Mouse (Mus musculus) stomach, postnatal 0 days (tissue): ENCODE measurements around the gene Cyp46a1. TPM values are rescaled to one million over a fixed set of nuclear protein-coding genes. Genes with fewer than 3 reads are reported as not detected.

ENCODE experiments used
- ATAC-seq: fragments of 200-750 bp; cut with Nextera tagmentation; 2 replicates; pipeline ENCODE4 v1.8.0; 2017; ENCODE audit not compliant: low FRiP score, low TSS enrichment
- DNase-seq: peaks from one replicate; pipeline ENCODE4 v3.0.0-alpha.2; 2016; ENCODE audit warnings: low spot score
- H3K27ac ChIP-seq: fragments of 300-500 bp; sonication (generic); replicated peaks from 2 replicates; pipeline ENCODE4 v1.5.1; 2014; ENCODE audit warnings: mild to moderate bottlenecking, control low read depth
- H3K27me3 ChIP-seq: fragments of 300-500 bp; sonication (generic); 2 replicates; pipeline ENCODE4 v1.6.1; 2014; ENCODE audit warnings: low read length; ENCODE audit not compliant: control insufficient read depth, insufficient read depth
- H3K36me3 ChIP-seq: fragments of 300-500 bp; sonication (generic); 2 replicates; pipeline ENCODE4 v1.6.1; 2014; ENCODE audit warnings: low read length, mixed read lengths; ENCODE audit not compliant: control insufficient read depth, insufficient read depth
- H3K4me1 ChIP-seq: fragments of 300-500 bp; sonication (generic); replicated peaks from 2 replicates; pipeline ENCODE4 v1.6.1; 2014; ENCODE audit warnings: antibody characterized with exemption; ENCODE audit not compliant: control insufficient read depth, insufficient read depth
- H3K4me2 ChIP-seq: fragments of 300-500 bp; sonication (generic); replicated peaks from 2 replicates; pipeline ENCODE4 v1.6.1; 2014; ENCODE audit warnings: low read depth, mild to moderate bottlenecking, control low read depth, moderate library complexity
- H3K4me3 ChIP-seq: fragments of 300-500 bp; sonication (generic); 2 replicates; pipeline ENCODE4 v1.5.1; 2014; ENCODE audit warnings: low read depth, low read length, control low read depth
- H3K9ac ChIP-seq: fragments of 300-500 bp; sonication (generic); 2 replicates; pipeline ENCODE4 v1.6.1; 2014; ENCODE audit warnings: mild to moderate bottlenecking, low read length, control low read depth, mixed read lengths
- H3K9me3 ChIP-seq: fragments of 300-500 bp; sonication (generic); 2 replicates; pipeline ENCODE4 v1.6.1; 2016; ENCODE audit warnings: low read length; ENCODE audit not compliant: control insufficient read depth
- CTCF ChIP-seq: IDR thresholded peaks from 2 replicates; pipeline ENCODE4 v1.5.1; 2016; ENCODE audit warnings: antibody characterized with exemption, low read depth, mild to moderate bottlenecking, moderate library complexity
- EP300 ChIP-seq: optimal IDR thresholded peaks from 2 replicates; pipeline ENCODE3; 2016; ENCODE audit warnings: antibody characterized with exemption
- WGBS: fragments of 180-500 bp; shearing (Covaris S2); extraction: QIAGEN DNeasy Blood & Tissue Kit; methylation state at CpG from one replicate; pipeline ENCODE4 v1.1.7; 2014; 5-methylcytosine and 5-hydroxymethylcytosine counted together
- polyA plus RNA-seq: library from polyadenylated mRNA; unstranded; fragments of >200 nt; fragmentation: Nextera tagmentation; extraction: Ambion mirVana; gene quantifications from 2 replicates; pipeline ENCODE4 v1.2.1, GENCODE M21; 2015

Gene Cyp46a1
- polyA plus RNA-seq, 1 experiment from 2014 or later: 1.3 TPM

- TF ChIP-seq CTCF (no peak), EP300 (no peak)
- Histone ChIP-seq H3K36me3 (no peaks in the 10 kb centered on the region), H3K4me1 (peaks cover 6% of the 10 kb centered on the region), H3K27ac (no peak overlapping the region), H3K4me2 (no peak overlapping the region), H3K27me3 (no peaks in the 10 kb centered on the region), H3K9ac (no peak overlapping the region), H3K4me3 (no peak overlapping the region), H3K9me3 (no peaks in the 10 kb centered on the region)
- 78% methylated on average over 19 of the region's 19 CpGs for WGBS
- DNase-seq (no peak), ATAC-seq (no peak)
These were observed 45.9 kb upstream of the Cyp46a1 start for GRCm38 (mm10) chr12:108288127-108288880.

GRCm38 (mm10) chr12:108292419-108292818, 41.8 kb upstream of the Cyp46a1 start:
- no peaks in the 10 kb centered on the region for H3K4me1 ChIP-seq
- WGBS: 24% methylated on average over 9 of the region's 9 CpGs
- no peak overlapping the region for H3K27ac ChIP-seq
- no peak overlapping the region for H3K9ac ChIP-seq
- no peak overlapping the region for H3K4me3 ChIP-seq
- no peaks in the 10 kb centered on the region for H3K9me3 ChIP-seq
- ATAC-seq (peak; percentile 28; the same call in 1 of the 2 replicates), DNase-seq (no peak)
- H3K27me3 ChIP-seq: no peaks in the 10 kb centered on the region
- H3K4me2 ChIP-seq: no peak overlapping the region
- no peaks in the 10 kb centered on the region for H3K36me3 ChIP-seq
- TF ChIP-seq EP300 (no peak), CTCF (no peak)

GRCm38 (mm10) chr12:108292957-108293356, 41.2 kb upstream of the Cyp46a1 start:
- peak; percentile 80 for DNase-seq
- no peaks in the 10 kb centered on the region for H3K36me3 ChIP-seq
- no peak overlapping the region for H3K4me3 ChIP-seq
- ATAC-seq: peak; percentile 52
- no peaks in the 10 kb centered on the region for H3K4me1 ChIP-seq
- WGBS: 3% methylated on average over 8 of the region's 8 CpGs
- H3K4me2 ChIP-seq: no peak overlapping the region
- TF ChIP-seq EP300 (no peak), CTCF (peak; percentile 97)
- no peaks in the 10 kb centered on the region for H3K27me3 ChIP-seq
- no peaks in the 10 kb centered on the region for H3K9me3 ChIP-seq
- H3K27ac ChIP-seq: no peak overlapping the region
- H3K9ac ChIP-seq: no peak overlapping the region

- Histone ChIP-seq H3K4me2 (no peak overlapping the region), H3K9ac (no peak overlapping the region), H3K9me3 (no peaks in the 10 kb centered on the region), H3K27ac (no peak overlapping the region), H3K27me3 (no peaks in the 10 kb centered on the region), H3K4me3 (no peak overlapping the region), H3K4me1 (no peaks in the 10 kb centered on the region), H3K36me3 (no peaks in the 10 kb centered on the region)
- 56% methylated on average over 3 of the region's 3 CpGs for WGBS
- DNase-seq: no peak
- TF ChIP-seq EP300: no peak
- peak; percentile 8; the same call in 1 of the 2 replicates for ATAC-seq
These were observed 39.6 kb upstream of the Cyp46a1 start for GRCm38 (mm10) chr12:108294620-108295019.

- H3K4me2 ChIP-seq: no peak overlapping the region
- H3K9me3 ChIP-seq: no peaks in the 10 kb centered on the region
- no peaks in the 10 kb centered on the region for H3K27me3 ChIP-seq
- no peaks in the 10 kb centered on the region for H3K4me1 ChIP-seq
- H3K9ac ChIP-seq: no peak overlapping the region
- H3K27ac ChIP-seq: no peak overlapping the region
- TF ChIP-seq CTCF: peak; percentile 64
- no peak for TF ChIP-seq EP300
- peak; percentile 41 for DNase-seq
- H3K4me3 ChIP-seq: no peak overlapping the region
- 0 out of 2 replicates have a peak, but pooled peaks have one; percentile 20 for ATAC-seq
- H3K36me3 ChIP-seq: no peaks in the 10 kb centered on the region
- 76% methylated on average over 6 of the region's 6 CpGs for WGBS
These were observed 37.1 kb upstream of the Cyp46a1 start for GRCm38 (mm10) chr12:108297033-108297432.

GRCm38 (mm10) chr12:108301006-108301405, 33.2 kb upstream of the Cyp46a1 start:
- no peak overlapping the region for H3K4me2 ChIP-seq
- WGBS: 54% methylated on average over 6 of the region's 6 CpGs
- no peak for TF ChIP-seq CTCF
- no peak for TF ChIP-seq EP300
- DNase-seq (no peak), ATAC-seq (no peak)
- H3K4me3 ChIP-seq: no peak overlapping the region
- H3K4me1 ChIP-seq: peaks cover 2% of the 10 kb centered on the region; the same call in 1 of the 2 replicates
- no peaks in the 10 kb centered on the region; the same call in 1 of the 2 replicates for H3K27me3 ChIP-seq
- H3K9ac ChIP-seq: no peak overlapping the region
- H3K9me3 ChIP-seq: no peaks in the 10 kb centered on the region
- no peaks in the 10 kb centered on the region for H3K36me3 ChIP-seq
- H3K27ac ChIP-seq: no peak overlapping the region
